Mouse (Mus musculus): ENCODE measurements around the gene 1700020N01Rik.

1700020N01Rik gene

DNA sequence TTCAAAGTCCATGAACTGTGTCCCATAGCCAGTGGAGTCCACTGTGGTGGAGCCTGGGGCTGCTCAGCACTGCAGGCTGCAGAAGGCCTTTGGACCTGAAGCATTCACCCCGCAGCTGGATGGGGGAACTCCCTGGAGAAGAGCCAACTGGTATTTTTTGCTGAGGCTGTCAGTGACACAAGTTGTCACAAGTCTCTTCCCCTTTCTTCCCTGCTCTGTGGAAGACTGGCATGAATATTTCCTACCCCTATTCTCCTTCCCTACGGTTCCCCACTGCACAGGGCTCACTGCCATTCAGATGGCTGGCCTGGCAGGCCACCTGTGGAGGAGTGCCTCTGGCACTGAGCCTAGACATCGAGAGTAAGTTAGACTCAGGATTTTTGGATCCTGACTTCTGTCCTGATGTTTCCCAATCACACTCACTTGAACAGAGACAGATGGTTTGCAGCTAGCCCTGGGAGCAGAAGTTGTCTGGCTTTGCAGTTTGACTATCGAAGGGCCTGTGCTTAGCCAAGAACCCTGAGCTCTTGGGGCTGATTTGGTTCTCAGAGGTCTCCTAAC, 12.1 kb downstream of the 1700020N01Rik start:
- DNase-seq: no peak

DNA sequence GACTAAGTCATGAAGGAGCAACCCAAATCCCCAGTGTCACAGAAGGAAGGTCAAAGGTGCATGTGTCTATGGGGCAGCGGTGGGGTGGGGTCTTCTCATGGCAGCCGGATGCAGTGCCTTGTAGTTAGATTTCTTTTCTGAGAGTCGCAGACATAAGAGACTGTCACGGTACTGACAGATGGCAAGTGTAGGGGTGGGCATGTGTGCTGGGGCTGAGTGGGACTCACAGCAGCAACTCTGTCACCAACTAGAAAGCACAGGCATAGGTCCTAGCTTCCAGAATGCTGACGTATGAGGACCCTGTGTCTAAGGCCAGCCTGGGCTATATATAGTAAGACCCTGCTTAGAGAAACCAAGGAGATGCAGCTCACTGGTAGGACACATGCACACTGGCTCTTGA, 12.7 kb downstream of the 1700020N01Rik start:
- no peak for DNase-seq

DNA sequence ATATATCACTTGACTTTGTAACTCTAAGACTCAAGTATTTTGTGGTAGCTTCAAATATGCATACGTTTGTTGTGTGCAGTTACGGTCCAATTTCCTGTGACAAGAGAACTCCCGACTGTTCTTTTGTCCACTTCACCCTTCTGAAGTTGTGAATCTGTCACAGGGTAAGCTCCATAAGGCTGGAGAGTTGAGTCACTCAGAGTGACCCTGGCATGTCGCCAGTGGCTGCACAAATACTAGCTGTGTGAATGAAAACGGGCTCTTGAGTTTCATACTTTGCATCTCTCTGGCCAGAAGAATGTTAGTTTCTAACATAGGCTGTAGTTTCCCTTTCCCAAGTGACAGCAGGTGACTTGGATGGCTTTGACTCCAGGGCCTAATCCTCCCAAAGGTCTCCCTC, 14.0 kb downstream of the 1700020N01Rik start:
- DNase-seq: no peak

DNA sequence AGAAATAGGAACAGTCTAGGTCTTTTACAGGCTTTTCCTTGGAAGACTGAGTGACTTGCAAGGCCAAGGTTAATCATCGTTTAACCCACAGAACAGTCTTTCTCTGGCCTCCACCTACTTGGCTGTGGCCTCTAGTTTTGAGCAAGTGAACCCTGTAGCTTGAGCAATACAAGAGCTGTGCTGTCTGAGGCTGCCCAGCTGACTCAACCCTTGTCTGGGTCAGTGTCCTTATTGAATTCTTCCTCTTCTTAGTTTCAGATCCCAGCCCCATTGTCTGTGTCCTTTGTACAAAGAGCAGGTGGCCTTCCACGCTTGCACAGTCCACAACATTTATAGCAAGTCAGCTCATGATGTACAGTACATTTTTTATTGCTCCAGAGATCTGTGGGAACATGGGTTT, 16.6 kb downstream of the 1700020N01Rik start:
- no peak for DNase-seq

DNA sequence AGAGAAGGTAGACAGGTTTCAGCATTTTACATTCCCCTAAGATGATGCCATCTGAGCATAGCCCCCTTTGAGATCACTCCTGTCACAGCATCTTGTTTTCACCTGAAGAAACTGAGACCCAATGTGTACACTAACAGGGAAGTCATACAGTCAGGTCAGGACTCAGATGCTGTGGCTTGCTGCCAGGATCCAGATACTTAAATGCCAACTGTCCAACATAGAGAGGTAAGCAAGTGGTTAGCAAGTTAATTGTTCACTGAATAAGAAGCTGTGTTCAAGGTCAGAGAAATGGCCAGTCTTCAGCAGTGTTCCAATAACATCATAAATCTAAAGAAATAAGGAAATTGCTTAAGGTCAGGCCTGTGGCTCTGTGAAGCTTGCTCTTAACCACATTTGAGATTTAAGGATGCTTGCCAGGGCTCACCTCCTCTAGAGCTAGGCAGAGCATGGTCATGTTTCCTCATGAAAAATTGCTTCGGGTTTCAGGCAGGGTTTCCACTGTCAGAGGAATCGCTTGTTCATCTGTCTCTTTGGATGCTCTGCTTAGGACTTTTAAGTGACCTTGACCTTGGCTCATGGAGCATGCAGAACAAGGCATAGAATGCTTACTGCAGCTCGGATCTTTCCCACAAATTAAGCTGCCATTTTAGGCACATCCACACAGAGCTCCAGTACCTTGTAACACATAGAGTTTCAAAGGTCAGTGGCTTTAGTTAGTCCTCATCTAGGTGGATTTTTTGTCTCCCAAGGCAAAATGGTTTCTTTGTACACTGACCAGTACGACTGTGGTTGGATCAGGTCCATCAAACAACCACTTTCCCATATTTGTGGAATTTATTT, 20.3 kb downstream of the 1700020N01Rik start:
- DNase-seq: no peak

DNA sequence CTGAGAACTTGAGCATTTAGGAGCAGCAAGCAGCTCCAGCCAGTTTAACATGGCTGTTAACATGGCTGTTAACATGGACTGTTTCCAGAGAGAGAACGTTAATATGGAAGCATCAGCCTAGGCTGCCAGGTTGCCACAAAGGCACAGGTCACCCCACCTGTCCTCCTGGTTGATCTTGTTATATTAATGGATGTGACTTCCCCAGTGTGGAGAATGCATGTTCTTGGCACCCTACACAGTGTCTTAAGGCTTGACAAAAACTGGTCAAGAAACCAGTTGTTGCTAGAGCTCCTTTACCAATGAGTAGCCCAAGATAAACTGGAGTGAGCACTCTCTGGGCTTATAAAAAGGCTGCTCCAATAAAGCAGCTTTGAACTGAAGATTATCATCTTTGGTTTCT, 21.6 kb downstream of the 1700020N01Rik start:
- no peak for DNase-seq

DNA sequence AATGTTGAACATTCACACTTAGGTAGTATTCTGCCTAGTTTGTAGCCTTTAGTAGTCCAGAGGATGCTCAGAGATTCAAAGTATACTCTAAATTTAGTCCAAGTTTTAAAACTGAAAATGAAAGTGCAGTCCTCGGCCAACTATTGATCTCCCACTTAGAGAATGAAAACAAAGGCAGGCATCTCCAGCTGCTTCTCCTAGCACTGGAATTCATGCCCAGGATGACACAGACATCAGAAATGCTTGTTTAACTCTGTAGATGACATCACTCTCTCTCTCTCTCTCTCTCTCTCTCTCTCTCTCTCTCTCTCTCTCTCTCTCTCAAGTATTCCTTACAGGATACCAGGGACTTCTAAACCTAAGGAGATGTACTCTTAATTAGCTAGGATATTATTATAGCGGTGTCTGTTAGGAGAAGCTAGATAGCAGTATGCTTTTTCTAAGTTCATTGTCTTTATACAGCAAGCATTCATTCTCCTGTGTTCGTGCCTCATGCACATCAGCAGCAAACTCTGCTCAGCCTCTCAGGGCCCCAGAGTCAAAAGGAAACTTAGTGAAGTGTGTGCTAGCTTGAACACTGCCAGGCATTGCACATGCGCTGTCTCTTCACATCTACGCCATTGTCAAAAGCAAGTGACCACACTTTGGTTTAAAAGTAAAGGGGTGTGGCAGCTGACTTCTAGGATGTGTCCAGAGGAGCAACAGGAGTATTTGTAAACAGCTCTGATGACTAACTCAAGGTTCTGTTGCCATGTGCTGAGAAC, 26.0 kb downstream of the 1700020N01Rik start:
- no peak for DNase-seq

DNA sequence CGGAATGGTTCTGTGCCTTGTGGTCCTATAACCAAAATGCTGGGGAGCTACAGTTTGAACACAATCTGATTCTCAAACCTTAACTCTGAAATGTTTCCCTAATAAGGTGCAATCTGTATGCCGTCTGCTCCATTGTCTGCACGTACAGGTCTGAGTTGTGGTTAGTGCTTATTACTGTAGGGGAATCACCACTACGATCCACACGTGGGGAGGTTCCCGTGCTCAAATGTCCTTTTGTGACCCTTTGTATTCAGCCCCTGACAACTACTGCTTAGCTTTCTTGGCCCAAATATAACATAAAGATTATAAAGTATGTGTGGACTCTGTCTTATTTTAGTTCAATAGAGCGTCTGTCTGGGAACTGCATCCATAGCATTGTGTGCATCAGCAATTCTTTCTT, 29.1 kb downstream of the 1700020N01Rik start:
- DNase-seq: no peak

DNA sequence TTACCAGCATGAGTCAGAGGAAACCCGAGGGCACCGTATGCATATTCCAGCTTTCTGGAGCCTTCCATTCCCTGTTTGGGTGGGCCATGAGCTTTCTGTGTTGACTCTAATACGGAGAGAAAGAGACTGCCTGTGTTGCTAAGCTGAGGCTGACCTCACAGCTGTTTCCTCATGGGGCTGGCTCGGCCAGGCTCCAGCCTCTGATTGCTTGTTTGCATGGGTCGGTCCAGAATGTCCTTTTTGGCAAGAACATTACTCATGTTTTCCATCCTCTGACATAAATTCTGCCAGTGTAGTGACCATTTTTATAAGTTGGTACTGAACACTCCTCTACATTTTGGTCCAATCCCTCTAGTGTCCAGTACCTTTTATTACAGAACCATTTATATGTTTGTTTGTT, 35.6 kb downstream of the 1700020N01Rik start:
- no peak for DNase-seq

DNA sequence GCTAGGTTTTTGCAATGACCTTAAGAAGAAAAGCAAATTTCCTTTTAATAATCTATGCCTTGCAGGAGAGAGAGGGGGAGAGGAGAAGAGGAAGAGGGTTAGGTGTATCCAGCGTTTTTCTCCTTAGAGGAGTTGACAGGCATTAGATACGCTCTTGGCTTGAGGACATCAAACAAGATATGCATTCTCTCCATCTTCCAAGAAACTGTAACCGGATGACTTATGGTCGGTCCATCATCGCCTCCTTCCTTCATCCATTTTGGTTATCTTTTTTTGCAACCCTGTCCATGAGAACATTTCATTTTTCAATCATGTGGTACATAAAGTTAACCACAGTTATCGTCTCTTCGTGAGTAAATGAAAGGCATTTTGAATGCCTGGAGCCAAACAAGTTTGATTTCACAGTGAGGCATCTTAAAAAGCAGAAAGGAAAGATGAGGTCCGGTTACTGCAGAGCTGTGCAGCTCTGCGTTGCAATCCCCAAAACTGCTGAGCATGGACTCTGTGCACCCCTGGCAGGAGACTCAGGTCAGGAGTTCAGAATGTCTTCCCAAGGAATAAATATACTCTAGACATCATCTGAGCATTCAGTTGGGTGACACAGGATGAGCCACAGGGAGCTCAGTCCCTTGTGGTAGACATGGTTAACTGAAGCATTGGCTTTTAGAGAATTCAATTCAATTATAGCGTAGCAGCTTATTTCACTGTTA, 36.2 kb downstream of the 1700020N01Rik start:
- no peak for DNase-seq

DNA sequence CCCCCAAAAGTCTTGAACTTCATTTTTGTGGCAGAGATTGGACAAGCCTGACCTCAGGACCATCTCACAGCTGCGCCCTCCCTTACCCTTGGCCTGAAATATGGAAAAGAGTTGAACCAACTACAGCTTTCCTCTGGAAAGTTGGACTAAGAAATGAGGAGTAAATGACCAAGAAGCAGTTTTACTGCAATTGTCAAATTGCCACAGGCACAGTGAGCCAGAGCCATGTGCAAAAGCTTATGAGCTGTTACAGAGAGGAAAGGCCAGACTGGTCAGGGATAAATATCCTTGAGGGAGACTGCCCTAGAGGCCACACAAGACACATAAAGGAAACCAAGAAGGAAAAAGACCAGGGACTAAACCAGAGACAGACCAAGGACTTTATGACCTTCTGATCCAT, 38.5 kb downstream of the 1700020N01Rik start:
- DNase-seq: no peak

DNA sequence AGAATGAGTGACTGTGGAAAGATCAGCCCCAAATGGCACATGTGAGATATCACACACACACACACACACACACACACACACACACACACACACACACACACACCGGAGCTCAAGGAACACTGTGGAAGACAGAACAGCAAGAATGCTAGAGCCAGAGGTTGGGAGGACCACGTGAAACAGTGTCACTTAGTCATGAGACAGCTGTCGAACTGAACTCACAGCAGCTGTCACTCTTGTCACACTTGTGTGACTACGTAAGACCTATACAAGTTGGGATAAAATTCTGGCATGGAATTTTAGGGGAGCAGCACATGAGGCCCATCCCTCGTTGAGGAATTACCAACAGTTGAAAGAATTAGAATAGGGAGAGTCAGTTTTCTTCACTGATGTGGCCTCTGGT, 39.7 kb downstream of the 1700020N01Rik start:
- no peak for DNase-seq

DNA sequence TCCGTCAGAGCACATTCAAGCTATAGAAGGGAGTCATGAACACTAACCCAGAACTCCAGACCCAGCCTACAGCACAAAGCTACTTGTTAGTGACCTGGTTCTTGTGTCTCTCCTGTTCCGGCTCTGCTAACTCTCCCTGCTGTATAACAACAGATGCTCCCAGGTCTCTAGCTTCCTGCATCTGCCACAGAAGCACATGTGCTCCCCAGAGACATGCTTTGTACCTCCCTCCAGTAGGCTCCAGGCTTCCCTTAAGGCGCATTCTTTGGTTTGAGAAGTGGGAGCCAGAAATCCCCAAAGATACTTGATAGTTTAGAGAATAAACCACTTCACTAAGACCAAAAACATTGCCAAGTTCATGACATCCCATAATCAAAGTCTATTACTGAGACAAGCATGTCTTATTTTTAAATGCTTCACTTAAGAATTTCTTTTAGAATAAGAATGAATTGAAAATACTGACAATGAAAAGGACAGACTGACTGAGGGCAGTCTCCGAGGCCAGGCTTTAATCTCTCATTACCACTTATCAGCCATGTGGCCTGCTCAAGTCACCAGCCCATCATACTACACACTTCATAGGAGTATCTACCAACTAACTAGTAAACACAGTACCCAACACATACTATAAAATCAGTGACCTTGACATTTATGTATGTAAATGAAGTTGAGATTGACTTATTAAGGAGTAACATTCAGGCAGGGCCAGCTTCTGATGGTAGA, 43.2 kb downstream of the 1700020N01Rik start:
- no peak for DNase-seq

DNA sequence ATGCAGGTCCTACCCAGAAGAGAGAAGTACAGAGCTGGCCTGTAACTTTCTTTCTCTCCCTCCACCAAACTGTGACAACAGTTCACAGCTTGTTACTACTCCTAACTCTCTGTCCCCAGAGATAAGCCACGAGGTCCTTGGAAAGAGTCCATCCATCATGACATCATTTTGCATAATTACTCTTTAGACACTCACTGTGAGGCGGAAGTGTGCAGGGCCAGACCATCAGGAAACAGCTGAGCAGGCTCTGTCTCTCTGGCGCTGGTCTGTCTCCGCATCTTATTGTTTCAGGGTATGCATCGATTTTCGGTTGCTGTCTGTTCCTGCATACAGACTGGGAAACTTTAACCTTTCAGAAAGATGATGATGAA, 43.8 kb downstream of the 1700020N01Rik start:
- DNase-seq: no peak

DNA sequence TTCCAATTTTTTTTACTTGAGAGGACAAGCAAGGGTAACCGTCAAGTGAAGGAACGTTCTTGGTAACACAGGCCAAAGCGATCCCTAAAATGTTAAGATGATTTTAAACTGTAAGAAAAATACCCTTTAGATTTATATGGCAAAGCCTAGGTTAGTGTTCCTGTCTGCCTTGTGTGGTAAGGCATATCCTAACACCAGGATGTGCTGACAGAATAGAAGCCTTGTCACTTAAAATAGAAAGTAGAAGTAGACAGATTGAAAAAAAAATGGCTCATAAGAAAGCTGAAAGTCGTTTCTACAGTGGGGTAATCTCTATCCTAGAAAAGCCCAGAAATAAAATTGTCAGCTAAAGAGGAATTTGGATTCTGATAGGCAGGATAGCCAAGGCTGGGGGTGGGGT, 58.4 kb downstream of the 1700020N01Rik start:
- no peak for DNase-seq

DNA sequence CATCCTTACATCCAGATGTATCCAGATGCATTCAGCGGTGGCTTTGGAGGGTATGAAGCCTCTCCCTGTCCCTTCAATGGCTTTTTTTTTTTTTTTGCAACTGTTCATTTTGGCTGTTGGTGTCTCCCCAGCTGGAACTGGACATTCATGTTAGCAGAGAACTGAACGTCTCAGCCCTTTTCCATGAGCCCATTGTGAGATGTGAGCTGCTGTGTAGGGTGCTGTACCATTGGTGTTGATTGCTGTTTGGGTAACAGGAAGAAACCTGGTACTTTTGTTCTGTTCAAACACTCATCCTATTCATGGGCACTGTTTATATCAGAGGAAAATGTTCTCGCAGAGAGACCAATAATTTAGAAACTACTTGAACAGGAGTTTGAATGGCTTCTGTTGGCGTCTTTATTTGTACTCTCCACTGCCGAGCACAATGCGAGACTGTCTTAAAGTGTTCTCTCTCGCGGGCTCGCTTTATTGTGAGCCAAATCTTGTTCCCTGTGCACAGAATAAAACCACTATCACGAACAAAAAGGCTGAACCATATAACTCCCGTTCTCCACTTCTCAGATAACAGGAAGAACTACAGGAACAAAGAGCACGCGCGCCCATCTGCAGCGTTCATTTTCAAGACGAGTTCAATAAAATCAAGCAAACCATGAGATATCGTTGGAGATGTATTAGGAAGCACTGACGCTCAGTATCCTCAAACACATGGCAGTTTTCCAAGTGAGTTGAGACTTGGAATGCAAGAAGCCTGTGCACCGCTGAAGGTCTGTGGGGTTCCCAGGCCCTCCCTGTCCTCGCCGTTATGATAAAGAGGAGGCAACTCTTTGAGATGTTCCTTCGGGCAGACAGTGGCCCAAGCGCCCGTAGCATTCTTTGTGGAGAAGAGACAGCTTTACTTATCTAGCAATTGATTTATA, 59.7 kb downstream of the 1700020N01Rik start:
- DNase-seq: no peak

DNA sequence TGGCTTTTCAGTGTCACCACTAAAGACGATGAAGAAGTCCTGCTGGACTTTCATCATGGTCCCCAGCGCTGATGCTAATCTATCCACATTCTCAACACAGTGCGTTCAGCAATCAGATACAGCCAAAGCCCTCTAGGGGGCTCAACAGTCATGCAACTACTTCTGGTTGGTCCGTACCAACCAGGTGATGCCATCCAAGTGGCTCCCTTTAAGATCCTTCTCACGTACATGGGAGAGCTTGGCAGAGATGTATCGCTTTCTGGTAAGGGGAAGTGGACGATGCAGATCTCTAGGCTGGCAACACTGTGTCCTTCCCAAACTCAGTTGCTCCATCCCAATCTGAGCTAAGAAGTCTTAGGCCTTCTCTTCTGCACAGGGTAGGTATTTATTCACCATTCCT, 60.5 kb downstream of the 1700020N01Rik start:
- no peak for DNase-seq

DNA sequence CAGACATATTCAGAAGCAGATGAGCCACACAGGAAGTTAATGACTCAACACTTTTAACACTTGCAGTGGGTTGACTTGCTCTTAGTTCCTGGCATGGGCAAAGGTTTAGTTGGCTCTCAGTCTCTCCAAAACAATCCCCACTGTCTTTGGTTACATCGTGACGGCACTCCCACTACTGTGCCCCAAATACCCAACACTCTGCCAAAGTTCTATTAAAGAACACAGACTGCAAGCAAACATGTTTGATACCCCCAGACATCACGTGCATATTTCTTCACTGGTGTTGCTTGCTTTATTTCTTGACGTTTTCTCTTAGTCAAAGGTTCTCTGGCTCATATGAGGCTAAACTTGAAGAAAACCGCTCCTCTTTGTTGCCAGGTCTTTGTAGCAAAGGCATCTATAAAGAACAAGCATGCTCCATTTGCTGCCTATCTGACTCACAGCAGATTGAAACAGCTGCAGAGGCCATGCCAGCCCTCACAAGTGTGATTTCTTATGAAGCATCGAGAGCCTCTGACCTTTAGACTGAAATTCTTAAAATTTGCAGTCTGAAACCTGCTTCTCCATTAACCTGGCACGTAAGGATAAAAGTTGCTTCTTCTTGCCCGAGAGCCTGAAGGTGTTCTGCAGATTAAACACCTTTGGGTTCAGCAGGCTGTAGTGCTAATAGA, 66.8 kb downstream of the 1700020N01Rik start:
- no peak for DNase-seq

DNA sequence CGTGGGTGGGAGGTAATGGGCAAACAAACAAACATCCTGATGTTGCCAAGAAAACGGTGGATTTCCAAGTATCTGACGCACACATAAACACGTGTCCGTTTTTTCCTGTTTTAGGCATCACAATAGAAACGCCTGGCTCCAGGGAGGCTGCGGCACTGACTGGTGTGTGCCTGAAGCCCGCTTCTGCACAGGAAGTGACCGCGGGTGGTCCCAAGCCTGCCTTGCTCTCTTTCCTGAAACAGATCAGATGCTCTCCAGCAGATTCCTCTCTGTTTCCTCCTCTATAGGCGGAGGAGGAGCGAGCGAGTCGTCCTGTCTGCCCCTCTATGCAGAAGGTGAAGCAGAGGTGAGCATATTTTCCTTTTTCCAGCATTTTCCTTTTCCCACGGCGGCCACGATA, 76.0 kb downstream of the 1700020N01Rik start:
- DNase-seq: no peak

DNA sequence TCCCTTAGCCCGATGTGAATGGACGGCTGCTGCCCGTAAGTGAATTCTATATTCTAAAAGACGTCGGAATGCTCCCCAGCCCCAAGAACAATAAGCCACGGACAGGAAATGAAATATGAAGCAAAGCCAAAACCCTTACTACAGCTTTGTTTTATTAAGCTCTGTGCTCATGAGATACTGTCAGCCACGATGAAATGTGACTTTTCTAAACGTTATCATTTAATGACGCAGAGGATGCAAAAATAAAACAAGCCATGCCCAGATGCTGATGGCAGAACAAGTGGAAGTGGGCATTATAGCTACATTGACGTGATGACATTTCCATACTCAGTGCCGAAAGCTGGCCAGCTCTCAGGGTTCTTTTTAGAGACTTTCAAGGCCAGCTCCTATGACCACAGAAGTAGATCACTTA, 76.8 kb downstream of the 1700020N01Rik start:
- no peak for DNase-seq

DNA sequence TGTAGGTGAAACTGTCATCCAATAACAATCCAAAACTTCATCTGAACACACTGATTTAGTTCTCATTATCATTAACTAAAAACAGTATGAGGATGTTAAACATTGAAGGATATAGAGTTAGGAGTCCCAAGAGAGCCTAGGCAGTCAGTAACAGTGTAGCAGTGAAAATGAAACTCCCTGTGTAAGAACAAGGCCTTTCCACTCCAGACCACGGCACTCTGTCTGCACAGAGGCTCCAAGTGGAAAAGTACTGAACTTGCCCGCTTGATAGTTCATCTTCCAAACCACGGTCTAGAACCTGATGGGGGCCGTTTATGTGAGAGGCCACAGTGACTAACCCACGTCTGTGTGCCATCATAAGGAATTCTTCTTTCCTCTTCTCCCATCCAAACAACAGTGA, 77.2 kb downstream of the 1700020N01Rik start:
- no peak for DNase-seq
